Mouse (Mus musculus) heart, postnatal 0 days (tissue): ENCODE data around the gene Il2ra. TPM values are rescaled to one million over a fixed set of nuclear protein-coding genes. Genes with fewer than 3 reads are reported as not detected.
A peak's percentile ranks its signal among the peaks of the same experiment; 100 is the strongest.

Source experiments
- ATAC-seq: fragments of 200-750 bp; cut with Nextera tagmentation; 2 replicates; pipeline ENCODE4 v1.8.0; 2017; ENCODE audit warnings: low read depth, moderate number of reproducible peaks, moderate library complexity; ENCODE audit not compliant: insufficient read depth
- DNase-seq: peaks from one replicate; pipeline ENCODE4 v3.0.0-alpha.2; 2016; ENCODE audit warnings: low spot score
- H3K27ac ChIP-seq: fragments of 300-500 bp; sonication (generic); 2 replicates; pipeline ENCODE4 v1.5.1; 2014; ENCODE audit warnings: low read depth, mild to moderate bottlenecking
- H3K27me3 ChIP-seq: fragments of 300-500 bp; sonication (generic); 2 replicates; pipeline ENCODE4 v1.6.1; 2014; ENCODE audit warnings: low read length, mixed read lengths; ENCODE audit not compliant: control insufficient read depth, insufficient read depth
- H3K36me3 ChIP-seq: fragments of 300-500 bp; sonication (generic); replicated peaks from 2 replicates; pipeline ENCODE4 v1.6.1; 2014; ENCODE audit warnings: low read length, mixed read lengths; ENCODE audit not compliant: control insufficient read depth, insufficient read depth
- H3K4me1 ChIP-seq: fragments of 300-500 bp; sonication (generic); 2 replicates; pipeline ENCODE4 v1.6.1; 2014; ENCODE audit warnings: antibody characterized with exemption; ENCODE audit not compliant: control insufficient read depth, insufficient read depth
- H3K4me2 ChIP-seq: fragments of 300-500 bp; sonication (generic); 2 replicates; pipeline ENCODE4 v1.6.1; 2014; ENCODE audit warnings: low read depth, mild to moderate bottlenecking, low read length, moderate library complexity
- H3K4me3 ChIP-seq: fragments of 300-500 bp; sonication (generic); 2 replicates; pipeline ENCODE4 v1.5.1; 2014; ENCODE audit warnings: low read depth, low read length
- H3K9ac ChIP-seq: fragments of 300-500 bp; sonication (generic); replicated peaks from 2 replicates; pipeline ENCODE4 v1.6.1; 2014; ENCODE audit warnings: low read depth, low read length, mixed read lengths
- H3K9me3 ChIP-seq: fragments of 300-500 bp; sonication (generic); replicated peaks from 2 replicates; pipeline ENCODE4 v1.6.1; 2016; ENCODE audit warnings: low read length; ENCODE audit not compliant: control insufficient read depth
- CTCF ChIP-seq: IDR thresholded peaks from 2 replicates; pipeline ENCODE4 v1.5.1; 2016; ENCODE audit warnings: antibody characterized with exemption, control low read depth, low read depth
- EP300 ChIP-seq: IDR thresholded peaks from 2 replicates; pipeline ENCODE4 v1.6.1; 2016; ENCODE audit warnings: antibody characterized with exemption, low read depth
- WGBS: fragments of 180-500 bp; shearing (Covaris S2); extraction: QIAGEN DNeasy Blood & Tissue Kit; methylation state at CpG from one replicate; pipeline ENCODE4 v1.1.7; 2014; 5-methylcytosine and 5-hydroxymethylcytosine counted together
- polyA plus RNA-seq: library from polyadenylated mRNA; unstranded; fragments of >200 nt; fragmentation: Nextera tagmentation; extraction: Ambion mirVana; gene quantifications from 2 replicates; pipeline ENCODE4 v1.2.1, GENCODE M21; 2015
- total RNA-seq: library from RNA; depleted of rRNA; stranded (reverse); fragments of >200 nt; gene quantifications from 2 replicates; pipeline ENCODE4 v1.2.3, GENCODE M21; 2014; ENCODE audit warnings: low replicate concordance

The Il2ra gene
- total and polyA plus RNA-seq, 2 experiments from 2014 or later, result not detected

DNA sequence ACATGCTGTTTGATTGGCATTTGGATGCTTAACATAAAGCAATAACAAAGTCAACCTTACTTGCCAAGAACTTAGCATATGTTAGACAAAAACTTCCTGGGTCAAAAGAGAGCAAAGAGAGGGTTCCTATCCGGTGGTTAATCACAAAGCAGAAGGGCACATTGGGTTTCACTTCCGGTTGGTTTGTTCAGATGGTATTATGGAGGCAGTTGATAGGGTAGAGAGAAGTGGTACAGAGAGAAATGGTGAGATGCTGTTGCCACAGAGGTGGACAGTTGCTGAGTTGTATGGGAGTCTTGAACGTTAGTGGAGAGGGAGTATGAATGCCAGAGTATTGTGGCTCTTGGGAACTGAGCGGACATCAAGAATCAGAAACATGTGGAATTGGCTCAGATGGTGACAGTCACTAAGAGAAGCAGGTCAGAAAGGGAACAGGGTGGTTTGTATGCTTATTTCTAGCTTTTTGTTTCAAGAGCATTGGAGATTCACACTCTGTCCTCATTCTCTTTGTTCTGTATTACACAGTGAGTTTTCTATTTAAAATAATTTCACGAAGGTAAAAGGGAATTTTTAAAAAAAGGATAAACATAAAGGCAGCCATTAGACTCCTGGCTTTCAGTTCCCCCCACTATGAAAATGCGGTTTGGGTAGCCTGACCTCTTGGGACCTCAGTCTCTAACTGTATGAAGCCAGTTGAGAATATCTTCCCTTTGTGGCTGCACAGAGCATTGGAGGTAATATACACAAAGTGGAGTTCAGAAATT is 19.7 kb downstream of the Il2ra start:
- H3K9ac ChIP-seq, result no peak overlapping the region
- no peak overlapping the region for H3K27ac ChIP-seq
- no peaks in the 10 kb centered on the region for H3K36me3 ChIP-seq
- no peak overlapping the region for H3K4me2 ChIP-seq
- H3K4me1 ChIP-seq, result no peaks in the 10 kb centered on the region
- H3K9me3 ChIP-seq, result no peaks in the 10 kb centered on the region
- no peaks in the 10 kb centered on the region for H3K27me3 ChIP-seq
- H3K4me3 ChIP-seq, result no peak overlapping the region
- WGBS, result 68% methylated on average over 6 of the region's 6 CpGs
- ATAC-seq, result no peak
- DNase-seq, result no peak
- TF ChIP-seq CTCF (no peak), EP300 (no peak)

- WGBS, result 89% methylated on average over 1 of the region's 1 CpGs
- DNase-seq, result no peak
- no peak overlapping the region for H3K27ac ChIP-seq
- no peaks in the 10 kb centered on the region for H3K27me3 ChIP-seq
- H3K9me3 ChIP-seq, result no peaks in the 10 kb centered on the region
- no peaks in the 10 kb centered on the region for H3K4me1 ChIP-seq
- no peak overlapping the region for H3K4me2 ChIP-seq
- no peak for TF ChIP-seq CTCF
- TF ChIP-seq EP300, result no peak
- H3K36me3 ChIP-seq, result no peaks in the 10 kb centered on the region
- no peak overlapping the region for H3K9ac ChIP-seq
- no peak for ATAC-seq
- no peak overlapping the region for H3K4me3 ChIP-seq
Measured at GRCm38 (mm10) chr2:11662907-11663230, 20.3 kb downstream of the Il2ra start.

DNA sequence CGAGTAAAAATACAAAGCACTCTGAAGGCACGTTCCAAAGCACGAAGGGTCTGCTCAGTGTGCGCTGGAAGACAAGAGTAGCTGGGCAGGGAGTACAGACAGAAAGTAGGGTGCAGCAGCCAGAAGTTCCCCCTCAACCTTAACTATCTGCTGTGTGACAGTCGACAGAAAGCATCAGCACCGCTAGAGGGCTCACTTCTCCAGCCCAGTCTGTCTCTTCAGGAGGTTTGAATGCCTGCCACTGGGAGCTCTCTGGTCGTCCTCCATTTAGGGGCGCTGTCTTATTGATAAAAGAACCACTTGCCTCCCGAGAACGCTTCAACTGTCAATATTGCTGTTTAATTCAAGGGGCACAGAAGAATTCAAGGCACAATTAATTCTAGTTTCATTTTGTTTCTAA is 21.4 kb downstream of the Il2ra start:
- Histone ChIP-seq H3K27me3 (no peaks in the 10 kb centered on the region), H3K4me3 (peak overlapping the region; percentile 24), H3K9me3 (no peaks in the 10 kb centered on the region), H3K36me3 (no peaks in the 10 kb centered on the region), H3K4me1 (no peaks in the 10 kb centered on the region), H3K9ac (no peak overlapping the region), H3K4me2 (peak overlapping the region; percentile 52), H3K27ac (no peak overlapping the region)
- peak; percentile 85 for TF ChIP-seq CTCF
- no peak for TF ChIP-seq EP300
- DNase-seq, result peak; percentile 83
- WGBS, result 1% methylated on average over 10 of the region's 10 CpGs
- peak; percentile 80 for ATAC-seq

- WGBS, result 41% methylated on average over 6 of the region's 6 CpGs
- Histone ChIP-seq H3K4me3 (peak overlapping the region; percentile 24), H3K9me3 (no peaks in the 10 kb centered on the region), H3K4me2 (peak overlapping the region; percentile 52), H3K9ac (no peak overlapping the region), H3K36me3 (no peaks in the 10 kb centered on the region), H3K4me1 (no peaks in the 10 kb centered on the region), H3K27me3 (no peaks in the 10 kb centered on the region), H3K27ac (no peak overlapping the region)
- ATAC-seq (peak; percentile 53; the same call in 1 of the 2 replicates), DNase-seq (no peak)
- TF ChIP-seq CTCF, result no peak; the same call in 1 of the 2 replicates
- TF ChIP-seq EP300, result no peak
Measured at GRCm38 (mm10) chr2:11664367-11664766, 21.8 kb downstream of the Il2ra start.

DNA sequence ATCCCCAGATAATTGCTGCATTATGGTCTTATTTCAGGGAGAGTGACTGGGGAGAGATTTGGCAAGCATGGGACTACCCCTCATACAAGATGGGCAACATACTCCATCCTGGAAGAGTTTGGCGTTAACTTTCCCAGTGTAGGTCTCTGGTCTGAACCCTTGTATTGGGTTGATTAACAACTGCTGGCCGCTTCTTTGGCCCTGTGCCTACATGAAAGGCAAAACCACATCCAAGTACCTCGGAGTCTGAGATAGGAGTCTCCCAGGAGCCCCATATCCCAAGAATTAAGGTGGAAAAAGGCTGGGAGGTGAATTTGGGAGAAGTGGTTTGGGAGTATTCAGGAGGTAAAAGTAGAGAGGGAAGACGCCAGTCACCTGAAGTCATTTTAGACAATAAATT is 22.2 kb downstream of the Il2ra start:
- TF ChIP-seq CTCF, result no peak
- no peak for TF ChIP-seq EP300
- WGBS, result 66% methylated on average over 4 of the region's 4 CpGs
- Histone ChIP-seq H3K4me3 (no peak overlapping the region), H3K27me3 (no peaks in the 10 kb centered on the region), H3K9ac (no peak overlapping the region), H3K36me3 (no peaks in the 10 kb centered on the region), H3K27ac (no peak overlapping the region), H3K4me1 (no peaks in the 10 kb centered on the region), H3K4me2 (no peak overlapping the region), H3K9me3 (no peaks in the 10 kb centered on the region)
- ATAC-seq (no peak), DNase-seq (no peak)

- ATAC-seq, result no peak
Measured at GRCm38 (mm10) chr2:11665326-11665725, 22.7 kb downstream of the Il2ra start.

More at GRCm38 (mm10) chr2:11665326-11665725, 22.7 kb downstream of the Il2ra start:
- Histone ChIP-seq H3K4me1 (no peaks in the 10 kb centered on the region), H3K9ac (no peak overlapping the region), H3K4me2 (no peak overlapping the region), H3K9me3 (no peaks in the 10 kb centered on the region), H3K4me3 (no peak overlapping the region), H3K36me3 (no peaks in the 10 kb centered on the region), H3K27me3 (no peaks in the 10 kb centered on the region), H3K27ac (no peak overlapping the region)
- DNase-seq, result no peak
- TF ChIP-seq EP300, result no peak
- no peak for TF ChIP-seq CTCF
- WGBS, result 77% methylated on average over 3 of the region's 3 CpGs
